Mouse (Mus musculus): Measurements from ENCODE around the gene Rap2b. TPM values are rescaled to one million over a fixed set of nuclear protein-coding genes. Genes with fewer than 3 reads are reported as not detected.

Gene Rap2b
- polyA plus RNA-seq, 1 experiment from 2014 or later: 7.3 TPM

DNA sequence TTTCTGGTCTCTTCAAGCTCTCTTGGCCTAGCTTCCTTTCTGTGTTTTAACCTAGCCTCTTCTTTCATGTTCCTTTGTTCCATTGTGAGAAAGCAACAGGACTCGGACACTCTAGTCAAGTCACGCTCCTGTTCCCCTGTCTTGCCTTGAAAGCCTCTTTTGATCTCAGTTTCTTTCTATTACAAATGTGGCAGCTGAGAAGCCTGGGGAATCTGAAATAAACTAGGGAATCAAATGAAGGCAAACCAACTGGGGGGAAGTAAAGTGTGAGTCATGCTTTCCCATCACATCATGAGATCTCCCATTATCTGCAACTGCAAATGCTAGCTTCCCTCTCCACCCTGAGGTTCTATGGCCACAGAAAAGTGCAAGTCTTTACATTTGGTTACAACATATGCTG is 35.3 kb downstream of the Rap2b start:
- Histone ChIP-seq H3K9me3 (replicated peaks; ENCODE audit: control insufficient read depth, low read length) (no peaks in the 10 kb centered on the region), H3K4me3 (replicated peaks; ENCODE audit: low read length) (no peak overlapping the region), H3K9ac (ENCODE audit: low read length) (no peak overlapping the region), H3K36me3 (ENCODE audit: control insufficient read depth, insufficient read depth, low read length) (no peaks in the 10 kb centered on the region), H3K27ac (ENCODE audit: low read length) (no peak overlapping the region), H3K27me3 (ENCODE audit: control insufficient read depth, insufficient read depth, low read length) (no peaks in the 10 kb centered on the region), H3K4me1 (ENCODE audit: control insufficient read depth, insufficient read depth, low read length) (no peaks in the 10 kb centered on the region), H3K4me2 (ENCODE audit: low read depth, low read length) (no peak overlapping the region)
- ATAC-seq (ENCODE audit: insufficient read depth, low FRiP score): no peak
- WGBS: 76% methylated on average over 2 of the region's 2 CpGs

DNA sequence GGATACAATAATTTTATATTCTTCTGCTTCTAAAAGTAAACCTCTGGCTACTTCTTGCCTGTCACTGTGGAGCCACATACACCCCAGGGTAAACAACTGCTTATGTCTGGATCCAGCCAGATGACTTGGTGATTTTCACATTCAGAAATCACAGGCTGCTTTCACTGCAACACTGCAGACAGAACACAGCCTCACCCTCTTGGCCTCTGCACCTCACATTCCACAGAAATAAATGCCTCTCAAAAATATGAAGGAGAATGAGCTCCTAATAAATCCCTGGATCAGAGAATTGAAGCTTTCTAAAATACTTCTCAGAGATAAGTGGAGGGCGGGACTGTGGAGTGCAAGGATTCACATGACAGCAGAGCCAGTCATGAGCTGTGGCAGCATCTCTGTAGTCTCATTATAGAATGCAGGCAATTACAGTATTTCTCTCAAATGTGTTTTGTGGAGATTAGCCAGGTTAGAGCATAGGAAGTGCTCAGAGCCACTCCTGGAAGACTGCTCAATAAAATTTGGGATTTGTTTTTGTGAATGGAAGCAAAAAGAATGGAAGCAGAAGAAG is 39.5 kb downstream of the Rap2b start:
- Histone ChIP-seq H3K27ac (ENCODE audit: low read length) (no peak overlapping the region), H3K4me1 (ENCODE audit: control insufficient read depth, insufficient read depth, low read length) (no peaks in the 10 kb centered on the region), H3K9me3 (replicated peaks; ENCODE audit: control insufficient read depth, low read length) (no peaks in the 10 kb centered on the region), H3K27me3 (ENCODE audit: control insufficient read depth, insufficient read depth, low read length) (no peaks in the 10 kb centered on the region), H3K36me3 (ENCODE audit: control insufficient read depth, insufficient read depth, low read length) (no peaks in the 10 kb centered on the region), H3K9ac (ENCODE audit: low read length) (no peak overlapping the region), H3K4me2 (ENCODE audit: low read depth, low read length) (no peak overlapping the region), H3K4me3 (replicated peaks; ENCODE audit: low read length) (no peak overlapping the region)
- ATAC-seq (ENCODE audit: insufficient read depth, low FRiP score): no peak
- 55% methylated on average over 1 of the region's 1 CpGs for WGBS

DNA sequence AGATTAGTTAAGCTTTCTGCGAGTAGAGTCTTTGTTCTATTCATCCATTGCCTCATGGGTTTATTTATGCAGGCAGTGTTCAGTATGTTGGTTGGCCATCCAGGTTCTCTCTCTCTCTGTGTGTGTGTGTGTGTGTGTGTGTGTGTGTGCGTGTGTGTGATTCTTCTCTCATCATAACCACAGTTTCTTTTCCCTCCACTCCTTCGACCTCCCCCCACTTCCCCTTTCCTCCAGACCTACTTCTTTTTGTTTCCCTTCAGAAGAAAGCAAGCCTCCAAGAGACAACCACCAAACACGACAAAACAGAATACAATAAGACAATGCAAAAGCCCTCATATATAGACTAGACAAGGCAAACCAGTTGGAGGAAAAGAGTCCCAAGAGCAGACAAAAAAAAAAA is 45.5 kb downstream of the Rap2b start:
- 67% methylated on average over 4 of the region's 4 CpGs for whole genome bisulfite sequencing
- H3K36me3 ChIP-seq (ENCODE audit: control insufficient read depth, insufficient read depth, low read length): no peaks in the 10 kb centered on the region
- H3K27ac ChIP-seq (ENCODE audit: low read length): no peak overlapping the region
- no peak for ATAC-seq (ENCODE audit: insufficient read depth, low FRiP score)
- H3K4me1 ChIP-seq (ENCODE audit: control insufficient read depth, insufficient read depth, low read length): no peaks in the 10 kb centered on the region
- no peaks in the 10 kb centered on the region for H3K27me3 ChIP-seq (ENCODE audit: control insufficient read depth, insufficient read depth, low read length)
- H3K9me3 ChIP-seq (replicated peaks; ENCODE audit: control insufficient read depth, low read length): no peaks in the 10 kb centered on the region
- H3K4me3 ChIP-seq (replicated peaks; ENCODE audit: low read length): no peak overlapping the region
- H3K9ac ChIP-seq (ENCODE audit: low read length): no peak overlapping the region
- no peak overlapping the region for H3K4me2 ChIP-seq (ENCODE audit: low read depth, low read length)

DNA sequence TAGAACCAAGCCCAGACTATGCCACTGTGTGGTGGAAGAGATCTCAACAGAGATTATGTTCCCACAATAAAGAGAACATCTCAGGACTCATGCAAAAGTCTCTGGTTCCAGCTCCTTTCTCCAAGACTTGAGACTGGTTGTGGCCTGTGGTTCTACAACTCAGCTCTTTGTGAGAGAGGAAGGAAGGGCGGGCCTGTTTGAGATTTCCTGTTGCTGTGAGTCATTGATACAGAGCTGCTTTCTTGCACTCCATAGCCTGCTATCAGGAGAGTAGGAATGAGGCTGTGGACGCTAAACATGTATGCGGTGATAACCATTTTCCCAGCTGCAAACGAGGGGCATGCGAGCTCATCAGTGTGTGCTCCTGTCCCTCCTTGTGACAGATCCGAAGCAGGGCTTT is 48.2 kb downstream of the Rap2b start:
- 74% methylated on average over 6 of the region's 6 CpGs for WGBS
- H3K4me3 ChIP-seq (replicated peaks; ENCODE audit: low read length): no peak overlapping the region
- H3K27ac ChIP-seq (ENCODE audit: low read length): no peak overlapping the region
- H3K27me3 ChIP-seq (ENCODE audit: control insufficient read depth, insufficient read depth, low read length): no peaks in the 10 kb centered on the region
- no peaks in the 10 kb centered on the region for H3K4me1 ChIP-seq (ENCODE audit: control insufficient read depth, insufficient read depth, low read length)
- H3K9me3 ChIP-seq (replicated peaks; ENCODE audit: control insufficient read depth, low read length): no peaks in the 10 kb centered on the region
- no peak overlapping the region for H3K4me2 ChIP-seq (ENCODE audit: low read depth, low read length)
- ATAC-seq (ENCODE audit: insufficient read depth, low FRiP score): peak; percentile 33; the same call in 1 of the 2 replicates
- H3K9ac ChIP-seq (ENCODE audit: low read length): no peak overlapping the region
- no peaks in the 10 kb centered on the region for H3K36me3 ChIP-seq (ENCODE audit: control insufficient read depth, insufficient read depth, low read length)

DNA sequence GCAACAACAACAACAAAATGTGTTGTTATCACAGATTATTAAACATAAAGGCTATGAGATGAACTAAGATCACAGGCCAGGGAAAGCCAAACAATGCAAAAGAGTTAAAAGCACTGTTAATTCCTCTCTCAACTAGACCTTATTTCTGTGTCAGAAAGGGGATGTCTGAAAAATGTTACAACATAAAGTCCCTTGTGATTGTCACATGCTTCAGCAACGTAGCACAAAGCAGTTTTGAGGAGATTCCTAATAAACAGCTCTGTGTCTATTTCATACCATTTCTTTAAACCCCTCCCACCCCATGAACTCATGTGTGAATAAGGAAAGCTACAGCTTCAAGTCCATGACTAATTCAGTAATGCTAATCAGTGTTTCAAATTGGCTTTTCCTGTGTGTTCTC is 54.4 kb downstream of the Rap2b start:
- no peak for ATAC-seq (ENCODE audit: insufficient read depth, low FRiP score)
- Histone ChIP-seq H3K36me3 (ENCODE audit: control insufficient read depth, insufficient read depth, low read length) (no peaks in the 10 kb centered on the region), H3K27me3 (ENCODE audit: control insufficient read depth, insufficient read depth, low read length) (no peaks in the 10 kb centered on the region), H3K9me3 (replicated peaks; ENCODE audit: control insufficient read depth, low read length) (no peaks in the 10 kb centered on the region), H3K4me3 (replicated peaks; ENCODE audit: low read length) (no peak overlapping the region), H3K9ac (ENCODE audit: low read length) (no peak overlapping the region), H3K4me1 (ENCODE audit: control insufficient read depth, insufficient read depth, low read length) (no peaks in the 10 kb centered on the region), H3K4me2 (ENCODE audit: low read depth, low read length) (no peak overlapping the region), H3K27ac (ENCODE audit: low read length) (no peak overlapping the region)
- WGBS: 59% methylated on average over 1 of the region's 1 CpGs

Other genes starting within 250 kb of the Rap2b start
- gene B430305J03Rik, start 4.3 kb downstream of the Rap2b start, polyA plus RNA-seq (2015; fragmentation: Nextera tagmentation; extraction: Ambion mirVana): not detected in 2 replicates

All from stomach, embryonic 16.5 days (tissue).